Mouse (Mus musculus): ENCODE results near the gene Dennd2a. TPM values are rescaled to one million over a fixed set of nuclear protein-coding genes. Genes with fewer than 3 reads are reported as not detected.

Gene Dennd2a
- 14.2 and 15.8 TPM in 2 replicates for polyA plus RNA-seq (2014; fragmentation: Nextera tagmentation; extraction: Ambion mirVana)

DNA sequence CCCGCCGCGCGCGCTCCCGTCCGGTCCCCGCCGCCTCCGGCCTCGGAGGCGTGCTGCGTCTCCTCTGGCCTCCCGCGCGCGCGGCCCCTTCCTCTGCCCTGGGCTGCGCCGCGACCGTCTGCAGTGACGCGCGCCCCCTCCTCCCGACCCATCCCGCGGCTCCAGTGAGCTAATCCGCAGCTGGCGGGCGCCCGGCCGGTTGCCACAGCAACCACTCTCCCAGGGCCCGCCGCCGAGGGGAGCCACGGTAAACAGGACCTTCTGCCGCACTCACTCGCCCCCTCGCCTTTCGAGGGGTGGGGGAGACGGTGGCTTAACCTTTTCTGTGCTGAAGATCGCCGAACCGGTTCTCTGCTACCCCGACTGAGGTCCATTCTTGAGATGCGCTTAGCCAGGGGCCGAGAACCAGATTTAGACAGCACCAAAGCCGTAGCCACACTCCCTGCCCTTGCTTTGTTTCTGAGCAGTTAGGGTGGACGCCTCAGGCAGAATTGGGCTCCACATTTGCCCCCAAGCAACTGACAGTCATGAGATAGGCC, at the start of gene Dennd2a:
Dennd2a (minus strand) TSS at position 145 of the 539 bp plus-strand sequence.
- DNase-seq (ENCODE audit: low spot score) (peak; percentile 96), ATAC-seq (peak; percentile 96)
- H3K4me3 ChIP-seq (ENCODE audit: low read depth, low read length) = peak within 1 kb of the TSS; percentile 75
- H3K27me3 ChIP-seq (replicated peaks; ENCODE audit: control insufficient read depth, insufficient read depth, low read length) = no peaks in the 10 kb centered on the region
- peaks cover 32% of the 10 kb centered on the region for H3K4me1 ChIP-seq (ENCODE audit: control insufficient read depth, insufficient read depth, low read length)
- H3K4me2 ChIP-seq (ENCODE audit: low read length) = peak within 1 kb of the TSS; percentile 52
- WGBS = under 1% methylated on average over 43 of the region's 50 CpGs
- no peaks in the 10 kb centered on the region for H3K9me3 ChIP-seq (replicated peaks; ENCODE audit: control insufficient read depth, low read length)
- peak within 1 kb of the TSS; percentile 92 for H3K9ac ChIP-seq (ENCODE audit: low read length)
- H3K27ac ChIP-seq (ENCODE audit: low read depth, low read length) = peak within 1 kb of the TSS; percentile 94
- H3K36me3 ChIP-seq (ENCODE audit: control insufficient read depth, insufficient read depth, low read length) = no peaks in the 10 kb centered on the region

- ATAC-seq (no peak), DNase-seq (ENCODE audit: low spot score) (no peak)
- no peak overlapping the region for H3K4me2 ChIP-seq (ENCODE audit: low read length)
- no peak overlapping the region for H3K4me3 ChIP-seq (ENCODE audit: low read depth, low read length)
- no peaks in the 10 kb centered on the region for H3K4me1 ChIP-seq (ENCODE audit: control insufficient read depth, insufficient read depth, low read length)
- no peaks in the 10 kb centered on the region for H3K9me3 ChIP-seq (replicated peaks; ENCODE audit: control insufficient read depth, low read length)
- peaks cover 27% of the 10 kb centered on the region for H3K36me3 ChIP-seq (ENCODE audit: control insufficient read depth, insufficient read depth, low read length)
- no peak overlapping the region for H3K27ac ChIP-seq (ENCODE audit: low read depth, low read length)
- H3K27me3 ChIP-seq (replicated peaks; ENCODE audit: control insufficient read depth, insufficient read depth, low read length) = no peaks in the 10 kb centered on the region
- WGBS = 79% methylated on average over 5 of the region's 5 CpGs
- no peak overlapping the region for H3K9ac ChIP-seq (ENCODE audit: low read length)
These were observed 49.7 kb upstream of the Dennd2a start for GRCm38 (mm10) chr6:39607365-39607764.

DNA sequence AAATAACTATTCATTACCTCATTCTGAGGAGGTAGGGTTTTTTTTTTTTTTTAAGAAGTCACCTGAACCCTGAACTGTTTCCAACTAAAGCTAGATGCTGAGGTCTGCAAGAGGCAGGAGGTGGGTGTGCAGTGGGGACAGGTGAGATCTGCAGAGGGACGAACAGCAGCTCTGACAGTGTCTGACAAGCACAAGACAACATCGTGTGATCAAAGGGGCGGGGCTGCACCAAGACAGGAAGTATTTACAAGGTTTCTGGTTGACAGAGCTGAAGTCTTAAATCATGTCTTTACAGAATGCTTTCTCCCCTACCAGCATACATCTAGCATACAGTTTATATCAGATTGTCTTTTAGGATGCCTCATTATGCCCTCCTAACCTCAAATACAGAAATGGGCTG, 49.2 kb upstream of the Dennd2a start:
- DNase-seq (ENCODE audit: low spot score) (no peak), ATAC-seq (no peak)
- Histone ChIP-seq H3K27me3 (replicated peaks; ENCODE audit: control insufficient read depth, insufficient read depth, low read length) (no peaks in the 10 kb centered on the region), H3K4me2 (ENCODE audit: low read length) (no peak overlapping the region), H3K9me3 (replicated peaks; ENCODE audit: control insufficient read depth, low read length) (no peaks in the 10 kb centered on the region), H3K36me3 (ENCODE audit: control insufficient read depth, insufficient read depth, low read length) (peaks cover 30% of the 10 kb centered on the region), H3K4me1 (ENCODE audit: control insufficient read depth, insufficient read depth, low read length) (no peaks in the 10 kb centered on the region), H3K9ac (ENCODE audit: low read length) (no peak overlapping the region), H3K4me3 (ENCODE audit: low read depth, low read length) (no peak overlapping the region), H3K27ac (ENCODE audit: low read depth, low read length) (no peak overlapping the region)
- 75% methylated on average over 3 of the region's 3 CpGs for WGBS

DNA sequence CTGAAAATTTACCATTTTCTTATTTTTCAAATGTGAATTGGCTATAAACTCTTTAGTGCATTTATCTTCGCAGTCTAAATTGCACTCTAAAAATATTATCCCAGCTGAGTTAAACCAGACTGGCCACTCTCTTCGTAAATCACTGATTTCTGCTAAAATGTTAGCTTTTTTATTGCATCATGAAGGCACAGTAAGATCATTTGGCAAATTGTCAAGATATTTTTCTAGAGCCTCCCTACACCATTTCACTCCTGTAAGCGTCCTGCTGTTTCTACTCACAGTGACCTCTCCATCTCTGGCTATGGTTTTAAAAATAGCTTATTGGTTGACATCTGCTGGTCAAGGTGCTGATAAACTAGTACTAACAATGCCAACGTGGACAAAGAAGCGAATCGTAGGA, 48.4 kb upstream of the Dennd2a start:
- Histone ChIP-seq H3K36me3 (ENCODE audit: control insufficient read depth, insufficient read depth, low read length) (peaks cover 31% of the 10 kb centered on the region), H3K27me3 (replicated peaks; ENCODE audit: control insufficient read depth, insufficient read depth, low read length) (no peaks in the 10 kb centered on the region), H3K4me3 (ENCODE audit: low read depth, low read length) (no peak overlapping the region), H3K4me2 (ENCODE audit: low read length) (no peak overlapping the region), H3K9ac (ENCODE audit: low read length) (no peak overlapping the region), H3K27ac (ENCODE audit: low read depth, low read length) (no peak overlapping the region), H3K9me3 (replicated peaks; ENCODE audit: control insufficient read depth, low read length) (no peaks in the 10 kb centered on the region), H3K4me1 (ENCODE audit: control insufficient read depth, insufficient read depth, low read length) (no peaks in the 10 kb centered on the region)
- 92% methylated on average over 6 of the region's 6 CpGs for WGBS
- ATAC-seq = no peak
- no peak for DNase-seq (ENCODE audit: low spot score)

DNA sequence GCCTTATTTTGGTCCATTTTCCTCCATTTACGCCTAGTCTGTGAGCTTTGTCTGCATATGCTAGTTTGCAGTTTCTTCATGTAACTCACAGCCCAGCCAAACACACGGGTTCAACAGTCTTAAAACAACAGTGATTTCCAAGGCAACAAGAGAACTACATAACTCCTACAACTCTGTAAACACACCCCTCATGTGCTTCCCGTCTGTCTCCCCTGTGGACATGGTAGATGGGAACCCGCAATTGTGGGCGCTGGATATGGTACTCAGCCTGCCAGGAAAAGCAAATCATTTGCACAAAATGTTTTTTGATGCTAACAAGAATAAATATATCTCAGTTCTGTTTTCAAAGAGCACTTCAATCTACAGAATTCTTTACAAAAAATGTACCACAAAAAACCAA, 46.9 kb upstream of the Dennd2a start:
- no peak for ATAC-seq
- no peak for DNase-seq (ENCODE audit: low spot score)
- H3K9ac ChIP-seq (ENCODE audit: low read length) = no peak overlapping the region
- no peaks in the 10 kb centered on the region for H3K4me1 ChIP-seq (ENCODE audit: control insufficient read depth, insufficient read depth, low read length)
- no peaks in the 10 kb centered on the region for H3K27me3 ChIP-seq (replicated peaks; ENCODE audit: control insufficient read depth, insufficient read depth, low read length)
- no peak overlapping the region for H3K4me2 ChIP-seq (ENCODE audit: low read length)
- 87% methylated on average over 5 of the region's 5 CpGs for WGBS
- no peaks in the 10 kb centered on the region for H3K9me3 ChIP-seq (replicated peaks; ENCODE audit: control insufficient read depth, low read length)
- no peak overlapping the region for H3K27ac ChIP-seq (ENCODE audit: low read depth, low read length)
- peaks cover 39% of the 10 kb centered on the region for H3K36me3 ChIP-seq (ENCODE audit: control insufficient read depth, insufficient read depth, low read length)
- H3K4me3 ChIP-seq (ENCODE audit: low read depth, low read length) = no peak overlapping the region

- 94% methylated on average over 3 of the region's 3 CpGs for WGBS
- no peaks in the 10 kb centered on the region for H3K9me3 ChIP-seq (replicated peaks; ENCODE audit: control insufficient read depth, low read length)
These were observed 44.2 kb upstream of the Dennd2a start for GRCm38 (mm10) chr6:39601828-39602227.

DNA sequence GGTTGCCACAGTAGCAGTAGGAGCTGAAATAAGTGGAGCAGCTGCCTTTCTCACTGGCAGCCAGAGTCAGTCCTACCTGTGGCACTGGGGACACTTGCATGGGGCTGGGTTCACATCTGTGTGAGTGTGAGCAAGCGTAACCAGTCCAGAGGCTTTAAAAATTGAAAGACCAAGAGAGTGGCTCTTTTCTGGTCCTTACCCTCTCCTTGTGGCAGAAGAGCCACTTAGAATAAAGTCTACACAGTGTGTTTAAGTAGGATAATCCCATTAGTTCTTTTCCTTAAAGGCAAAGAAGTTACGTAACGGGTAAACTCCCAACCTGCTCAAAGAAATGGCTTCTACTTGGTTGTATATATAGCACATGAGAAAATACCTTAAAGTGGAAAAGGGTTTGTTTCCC, 43.2 kb upstream of the Dennd2a start:
- H3K36me3 ChIP-seq (ENCODE audit: control insufficient read depth, insufficient read depth, low read length) = peaks cover 46% of the 10 kb centered on the region

More at GRCm38 (mm10) chr6:39601828-39602227, 44.2 kb upstream of the Dennd2a start:
- DNase-seq (ENCODE audit: low spot score) = no peak
- no peak overlapping the region for H3K4me2 ChIP-seq (ENCODE audit: low read length)
- no peak overlapping the region for H3K4me3 ChIP-seq (ENCODE audit: low read depth, low read length)
- H3K27ac ChIP-seq (ENCODE audit: low read depth, low read length) = no peak overlapping the region
- no peak for ATAC-seq
- H3K36me3 ChIP-seq (ENCODE audit: control insufficient read depth, insufficient read depth, low read length) = peaks cover 48% of the 10 kb centered on the region
- H3K9ac ChIP-seq (ENCODE audit: low read length) = no peak overlapping the region
- H3K4me1 ChIP-seq (ENCODE audit: control insufficient read depth, insufficient read depth, low read length) = no peaks in the 10 kb centered on the region
- H3K27me3 ChIP-seq (replicated peaks; ENCODE audit: control insufficient read depth, insufficient read depth, low read length) = no peaks in the 10 kb centered on the region

GRCm38 (mm10) chr6:39592401-39593214, 34.9 kb upstream of the Dennd2a start, which contains the start of gene Ndufb2:
Ndufb2 (plus strand) TSS chr6:39592574.
- Histone ChIP-seq H3K27me3 (replicated peaks; ENCODE audit: control insufficient read depth, insufficient read depth, low read length) (no peaks in the 10 kb centered on the region), H3K4me1 (ENCODE audit: control insufficient read depth, insufficient read depth, low read length) (peaks cover 8% of the 10 kb centered on the region), H3K9me3 (replicated peaks; ENCODE audit: control insufficient read depth, low read length) (no peaks in the 10 kb centered on the region), H3K9ac (ENCODE audit: low read length) (peak within 1 kb of the TSS; percentile 86), H3K36me3 (ENCODE audit: control insufficient read depth, insufficient read depth, low read length) (peaks cover 12% of the 10 kb centered on the region), H3K4me3 (ENCODE audit: low read depth, low read length) (peak within 1 kb of the TSS; percentile 50), H3K4me2 (ENCODE audit: low read length) (peak within 1 kb of the TSS; percentile 72), H3K27ac (ENCODE audit: low read depth, low read length) (peak within 1 kb of the TSS; percentile 85)
- DNase-seq (ENCODE audit: low spot score) (peak; percentile 98), ATAC-seq (peak; percentile 99)
- under 1% methylated on average over 56 of the region's 56 CpGs for WGBS

More for the DNA sequence above, 43.2 kb upstream of the Dennd2a start:
- ATAC-seq (no peak), DNase-seq (ENCODE audit: low spot score) (no peak)
- no peak overlapping the region for H3K27ac ChIP-seq (ENCODE audit: low read depth, low read length)
- H3K4me3 ChIP-seq (ENCODE audit: low read depth, low read length) = no peak overlapping the region
- H3K27me3 ChIP-seq (replicated peaks; ENCODE audit: control insufficient read depth, insufficient read depth, low read length) = no peaks in the 10 kb centered on the region
- no peak overlapping the region for H3K4me2 ChIP-seq (ENCODE audit: low read length)
- WGBS = 92% methylated on average over 3 of the region's 3 CpGs
- no peak overlapping the region for H3K9ac ChIP-seq (ENCODE audit: low read length)
- H3K4me1 ChIP-seq (ENCODE audit: control insufficient read depth, insufficient read depth, low read length) = no peaks in the 10 kb centered on the region
- no peaks in the 10 kb centered on the region for H3K9me3 ChIP-seq (replicated peaks; ENCODE audit: control insufficient read depth, low read length)

DNA sequence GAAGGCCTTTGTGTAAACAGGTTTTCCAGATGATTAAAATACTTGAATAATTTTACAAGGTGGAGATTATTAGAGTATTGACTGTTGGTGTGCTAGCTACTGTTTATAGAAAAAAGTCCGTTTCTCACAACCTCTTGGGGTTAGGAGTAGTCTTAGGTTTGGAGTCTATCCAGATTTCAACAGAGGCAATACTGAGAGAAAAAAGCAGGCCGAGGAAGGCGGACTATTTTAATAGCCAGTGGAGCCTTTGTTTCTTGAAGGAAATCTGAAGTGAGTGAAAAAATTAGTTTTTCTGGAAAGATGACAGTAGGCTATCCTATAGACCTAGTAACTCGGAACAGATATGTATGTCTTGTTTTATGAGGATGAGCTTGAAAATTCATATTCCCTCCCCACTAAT, 33.8 kb upstream of the Dennd2a start:
- Histone ChIP-seq H3K4me3 (ENCODE audit: low read depth, low read length) (no peak overlapping the region), H3K9me3 (replicated peaks; ENCODE audit: control insufficient read depth, low read length) (no peaks in the 10 kb centered on the region), H3K4me2 (ENCODE audit: low read length) (no peak overlapping the region; the same call in 1 of the 2 replicates), H3K4me1 (ENCODE audit: control insufficient read depth, insufficient read depth, low read length) (peaks cover 8% of the 10 kb centered on the region), H3K36me3 (ENCODE audit: control insufficient read depth, insufficient read depth, low read length) (peaks cover 15% of the 10 kb centered on the region), H3K27me3 (replicated peaks; ENCODE audit: control insufficient read depth, insufficient read depth, low read length) (no peaks in the 10 kb centered on the region), H3K9ac (ENCODE audit: low read length) (no peak overlapping the region), H3K27ac (ENCODE audit: low read depth, low read length) (no peak overlapping the region)
- no peak for DNase-seq (ENCODE audit: low spot score)
- 93% methylated on average over 4 of the region's 4 CpGs for WGBS
- no peak for ATAC-seq

Measured in forebrain, embryonic 14.5 days (tissue).